Mouse (Mus musculus): Measurements from ENCODE around the gene Adora3.
"Not testable (repeated sequence)": the region's sequence is repeated elsewhere in the genome, so short reads cannot be mapped to it uniquely, and the experiment has no call there.

The Adora3 gene

DNA sequence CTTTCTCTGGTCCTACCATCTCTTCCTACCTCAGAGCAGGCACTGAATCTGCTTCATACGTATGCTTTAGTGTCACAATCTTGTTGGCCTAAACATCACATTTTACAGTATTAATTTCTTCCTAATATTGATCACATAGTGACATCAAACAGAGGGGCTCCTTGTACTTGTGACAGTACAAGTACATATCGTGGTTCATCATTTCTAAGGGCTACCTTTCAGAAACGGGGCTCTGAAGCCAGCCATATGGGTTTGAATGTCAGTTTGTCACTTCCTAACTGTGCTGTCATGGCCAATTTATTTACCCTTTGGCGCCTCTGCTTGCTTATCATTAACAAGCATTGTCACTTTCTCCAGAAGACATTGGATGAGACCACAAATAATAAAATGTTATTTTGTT, 30.8 kb downstream of the Adora3 start:
- no peak for DNase-seq (ENCODE audit: low spot score)

DNA sequence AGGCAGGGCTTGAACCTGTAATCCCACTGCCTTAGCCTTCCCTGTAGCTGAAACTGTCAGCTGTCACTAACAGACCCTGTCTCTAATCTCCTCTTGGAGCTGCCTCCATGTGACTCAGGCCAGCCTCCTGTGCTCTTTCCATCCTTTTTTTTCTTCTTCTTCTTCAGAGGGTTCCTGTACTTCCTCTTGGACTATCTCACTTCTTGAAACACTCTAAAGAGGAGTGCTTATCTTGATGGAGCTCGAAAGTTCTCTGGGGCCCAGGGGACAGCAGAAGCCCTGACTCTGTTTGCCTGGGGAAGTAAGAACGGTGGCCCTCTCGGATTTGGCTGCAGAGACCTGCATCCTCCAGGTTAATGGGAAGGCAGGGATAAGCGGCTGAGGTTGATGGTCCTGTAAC, 33.6 kb downstream of the Adora3 start:
- no peak for DNase-seq (ENCODE audit: low spot score)

DNA sequence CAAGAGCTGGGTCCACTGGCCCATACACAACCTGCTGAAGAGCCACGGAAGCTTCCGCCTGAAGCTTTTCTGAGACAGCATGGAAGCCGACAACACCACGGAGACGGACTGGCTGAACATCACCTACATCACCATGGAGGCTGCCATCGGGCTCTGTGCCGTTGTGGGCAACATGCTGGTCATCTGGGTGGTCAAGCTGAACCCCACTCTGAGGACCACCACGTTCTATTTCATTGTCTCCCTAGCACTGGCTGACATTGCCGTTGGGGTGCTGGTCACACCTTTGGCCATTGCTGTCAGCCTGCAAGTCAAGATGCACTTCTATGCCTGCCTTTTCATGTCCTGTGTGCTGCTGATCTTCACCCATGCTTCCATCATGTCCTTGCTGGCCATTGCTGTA, 34.1 kb downstream of the Adora3 start:
- no peak for DNase-seq (ENCODE audit: low spot score)

DNA sequence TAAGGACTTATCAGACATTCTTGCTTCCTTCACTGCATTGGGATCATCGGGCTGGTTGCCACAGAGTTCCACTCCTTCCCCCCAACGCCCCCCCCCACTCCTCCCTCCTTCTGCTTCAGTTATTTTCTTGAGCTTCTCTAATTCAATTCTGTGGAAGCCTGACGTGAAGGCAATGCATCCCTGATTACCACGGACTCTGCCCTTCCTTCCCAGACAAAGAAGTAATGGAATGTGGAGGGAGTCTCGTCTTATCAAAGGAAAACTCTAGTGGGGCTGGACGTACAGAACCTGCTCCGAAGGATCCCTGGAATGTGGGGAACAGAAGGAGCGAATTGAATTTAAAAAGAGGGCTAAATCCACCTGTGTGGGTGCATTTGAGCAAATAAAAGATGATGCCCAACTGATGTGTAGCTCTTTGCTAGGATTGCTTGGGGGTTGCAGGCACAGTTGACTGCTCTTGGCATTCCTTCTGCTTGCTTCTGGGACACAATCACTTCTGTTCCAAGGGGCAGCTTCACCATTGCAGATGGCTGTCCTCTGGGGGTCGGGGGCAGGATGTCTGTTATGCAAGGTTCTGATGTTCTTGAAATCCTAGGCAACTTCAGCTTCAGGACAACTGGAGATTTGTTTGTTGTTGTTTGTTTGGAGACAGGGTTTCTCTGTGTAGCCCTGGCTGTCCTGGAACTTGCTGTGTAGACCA, 37.4 kb downstream of the Adora3 start:
- DNase-seq (ENCODE audit: low spot score) = no peak

DNA sequence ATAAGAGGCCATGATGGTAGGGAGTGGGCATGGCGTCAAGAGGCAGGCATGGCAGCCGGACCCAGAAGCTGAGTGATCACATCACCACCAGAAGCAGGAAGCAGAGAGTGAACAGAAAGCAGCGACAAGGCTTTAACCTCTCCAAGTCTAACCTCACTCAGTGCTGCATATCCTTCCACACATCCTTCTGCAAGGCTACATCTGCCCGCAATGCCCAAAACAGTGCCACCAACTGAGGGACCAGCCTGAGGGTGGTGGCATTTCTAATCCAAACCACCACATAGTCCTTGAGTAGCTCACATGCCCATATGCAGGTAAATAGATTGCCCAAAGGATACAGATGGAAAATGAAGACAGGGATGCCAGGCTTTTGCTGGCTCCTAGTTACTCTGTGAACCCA, 38.3 kb downstream of the Adora3 start:
- DNase-seq (ENCODE audit: low spot score) = no peak

DNA sequence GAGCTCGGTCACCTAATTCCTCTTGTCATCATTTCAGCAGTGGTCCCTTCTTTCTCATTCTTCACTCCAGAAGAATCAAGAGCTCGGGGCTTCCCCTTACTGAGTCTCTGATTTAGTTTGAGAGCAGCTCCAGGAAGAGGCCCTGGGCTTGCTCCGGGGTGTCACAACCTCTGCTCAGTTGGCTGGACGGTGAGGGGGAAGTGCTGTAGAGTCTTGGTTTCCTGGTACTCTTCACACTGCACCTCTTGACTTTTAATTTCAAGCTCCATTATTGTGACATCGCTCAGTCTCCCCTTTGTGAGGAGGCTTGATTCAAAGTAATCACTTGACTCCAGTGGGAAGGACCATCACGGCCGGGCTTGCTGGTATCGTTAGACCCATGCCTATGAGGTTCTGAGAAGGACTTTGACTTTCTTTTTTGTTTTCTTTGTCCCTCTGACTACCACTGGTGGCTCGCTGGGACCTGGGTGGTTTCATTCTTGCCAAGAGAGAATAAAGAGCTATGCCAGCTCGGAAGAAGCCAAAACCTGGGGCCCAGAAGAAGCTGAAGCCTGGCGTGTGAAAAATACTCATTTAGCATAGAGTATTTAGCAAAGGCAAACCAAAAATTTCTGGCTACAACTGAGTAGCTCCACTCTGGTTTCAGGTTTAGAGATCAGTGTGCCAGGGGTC, 40.0 kb downstream of the Adora3 start:
- DNase-seq (ENCODE audit: low spot score) = no peak

DNA sequence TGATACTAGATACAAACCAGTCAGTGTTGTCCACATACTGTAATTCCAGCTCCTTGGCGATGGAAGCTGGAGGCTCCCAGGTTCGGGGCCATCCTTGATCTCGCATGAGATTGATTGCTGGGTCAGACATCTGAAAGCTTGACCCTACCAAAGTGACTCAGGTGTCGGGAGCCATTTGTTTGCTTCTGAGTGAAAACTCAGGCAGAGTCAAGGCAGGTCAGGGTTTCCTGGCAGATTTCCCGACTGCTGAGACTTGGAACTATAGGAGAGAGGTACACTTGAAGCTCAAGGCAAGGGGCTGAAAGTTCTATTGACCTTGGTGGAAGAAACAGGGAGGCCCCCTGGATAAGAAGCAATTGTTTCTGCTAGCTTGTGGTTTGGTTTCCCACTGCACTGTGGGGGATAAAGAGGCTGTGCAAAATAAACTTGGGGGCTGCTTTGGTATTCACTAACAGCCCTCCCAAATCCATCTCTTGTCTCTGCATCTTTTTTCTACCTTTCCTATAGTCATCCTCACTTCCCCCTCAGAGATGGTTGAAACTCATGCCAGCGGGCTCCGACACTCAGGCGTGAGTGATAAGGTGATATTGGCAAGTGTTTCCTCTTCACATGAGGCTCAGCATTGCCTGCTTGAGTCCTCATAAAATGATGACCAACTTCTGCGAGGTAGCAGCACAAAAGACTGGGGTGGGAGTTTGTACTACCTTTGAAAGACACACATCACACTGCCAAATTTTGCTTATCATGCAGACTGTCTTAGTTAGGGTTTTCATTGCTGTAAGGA, 41.6 kb downstream of the Adora3 start:
- no peak for DNase-seq (ENCODE audit: low spot score)

DNA sequence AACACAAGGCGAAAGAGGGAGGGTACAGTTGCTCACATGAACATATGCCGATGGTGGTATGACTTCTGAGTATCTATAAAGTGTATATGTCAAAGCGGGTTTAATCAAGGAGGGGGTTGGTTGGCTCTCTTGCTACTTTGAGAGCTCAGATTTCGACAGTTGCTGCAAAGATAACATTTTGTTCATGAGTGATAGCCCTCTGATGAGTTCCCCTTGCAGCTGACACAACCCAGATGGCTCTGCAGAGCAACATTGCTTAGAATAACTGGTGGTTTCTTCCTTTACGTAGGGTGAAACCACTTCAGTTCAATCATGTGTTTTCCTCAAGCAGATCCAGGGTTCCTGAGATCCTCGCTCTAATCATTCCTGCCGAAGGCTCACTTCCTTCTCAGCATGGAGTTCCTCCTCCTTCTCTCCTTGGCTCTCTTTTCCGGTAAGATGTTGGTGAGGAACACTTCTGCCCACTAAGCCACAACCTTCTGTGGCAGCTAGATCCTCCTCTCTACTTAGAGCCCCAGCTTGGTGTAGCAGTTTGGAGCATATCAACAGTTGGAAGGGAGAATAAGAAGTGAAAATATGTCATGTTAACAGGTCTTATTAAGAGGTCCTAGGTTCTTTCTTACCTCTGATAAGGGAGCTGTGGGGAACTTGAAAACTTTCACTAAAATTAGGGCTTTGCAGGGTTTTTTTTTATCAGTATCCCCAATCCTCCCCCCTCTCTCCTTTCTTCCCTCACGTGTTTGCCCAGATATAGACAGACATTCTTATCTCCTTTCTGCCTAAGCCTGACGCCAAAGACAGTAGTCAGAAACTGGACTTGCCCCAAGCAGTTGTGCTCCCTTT, 43.4 kb downstream of the Adora3 start:
- DNase-seq (ENCODE audit: low spot score) = no peak

DNA sequence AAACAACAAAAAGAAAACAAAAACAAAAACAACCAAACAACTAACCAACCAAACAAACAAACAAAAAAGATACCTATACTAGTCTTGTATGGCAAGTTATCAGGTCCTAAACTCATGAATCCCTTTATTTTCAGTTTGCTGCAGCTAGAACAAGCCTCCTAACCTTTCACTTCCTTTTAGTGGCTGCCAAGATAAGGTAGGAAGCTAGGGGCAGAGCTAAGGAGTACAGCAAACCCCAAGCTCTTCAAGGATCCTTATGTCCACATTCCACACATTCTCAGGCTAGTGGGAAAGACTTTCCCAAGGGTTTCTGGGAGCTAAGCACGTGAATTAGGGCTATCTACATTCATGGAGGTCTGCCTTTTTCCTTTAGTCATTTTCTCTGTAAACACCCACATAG, 44.6 kb downstream of the Adora3 start:
- DNase-seq (ENCODE audit: low spot score) = no peak

DNA sequence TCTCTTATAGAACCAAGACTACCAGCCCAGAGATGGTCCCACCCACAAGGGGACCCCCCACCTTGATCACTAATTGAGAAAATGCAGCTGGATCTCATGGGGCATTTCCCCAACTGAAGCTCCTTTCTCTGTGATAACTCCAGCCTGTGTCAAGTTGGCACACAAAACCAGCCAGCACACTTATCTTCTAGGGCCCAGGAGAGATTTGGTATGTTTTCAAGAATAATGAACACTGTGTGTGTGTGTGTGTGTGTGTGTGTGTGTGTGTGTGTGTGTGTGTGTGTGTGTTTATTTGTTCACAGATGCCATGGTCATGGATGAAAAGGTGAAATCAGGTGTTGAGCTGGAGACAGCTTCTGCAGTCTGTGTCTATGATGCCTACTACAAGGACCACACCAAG, 45.8 kb downstream of the Adora3 start:
- DNase-seq (ENCODE audit: low spot score) = not testable (repeated sequence)

DNA sequence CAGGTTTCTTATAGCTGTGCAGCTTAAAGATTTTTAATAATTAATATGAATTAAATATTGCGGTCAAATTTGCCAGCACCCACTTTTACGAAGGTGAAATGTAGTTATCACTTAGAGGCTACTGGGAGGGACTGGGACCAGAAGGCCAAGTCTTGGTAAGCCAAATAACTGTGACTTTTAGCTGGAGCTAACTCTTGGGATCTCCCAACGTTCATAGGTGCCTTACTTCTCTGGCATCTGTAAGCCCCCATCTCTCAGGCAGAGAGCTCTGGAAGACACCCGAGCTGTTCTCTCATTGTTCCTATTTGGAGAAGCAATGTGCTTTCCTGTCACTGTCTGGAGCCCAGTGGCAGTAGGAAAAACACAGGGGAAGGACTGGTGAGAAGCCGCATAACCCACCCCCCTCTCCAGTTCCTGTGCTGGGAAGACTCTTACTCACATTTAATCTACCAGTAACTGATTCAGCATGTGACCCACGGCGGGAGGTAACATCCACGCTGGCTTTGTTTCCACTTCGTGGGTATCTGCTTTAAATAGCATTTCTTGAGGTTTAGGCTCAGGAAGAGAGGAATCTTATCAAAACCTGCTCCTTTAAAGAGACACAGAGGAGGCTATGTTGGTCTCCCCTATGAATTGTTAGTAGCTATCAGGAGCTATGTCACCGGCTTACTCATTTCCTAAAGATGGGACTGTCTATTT, 47.1 kb downstream of the Adora3 start:
- DNase-seq (ENCODE audit: low spot score) = no peak

DNA sequence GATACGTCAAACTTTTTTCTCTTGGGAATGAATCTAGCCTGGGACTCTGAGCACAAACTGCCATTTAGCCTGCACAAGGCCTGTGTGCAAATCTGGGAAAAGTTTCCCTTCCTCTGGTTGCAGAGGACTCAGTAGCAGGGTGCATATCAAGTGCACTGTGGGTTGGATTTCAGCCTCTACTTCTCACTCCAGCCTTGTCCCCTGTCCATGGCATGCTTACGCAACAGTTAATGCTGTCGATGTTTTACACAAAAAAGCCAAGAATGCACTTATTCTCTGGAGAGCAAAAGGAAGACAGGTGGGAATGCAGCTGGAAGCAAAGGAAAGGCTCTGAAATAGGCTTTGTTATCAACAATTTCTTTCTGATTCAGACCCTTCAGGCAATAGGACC, 47.7 kb downstream of the Adora3 start:
- no peak for DNase-seq (ENCODE audit: low spot score)

DNA sequence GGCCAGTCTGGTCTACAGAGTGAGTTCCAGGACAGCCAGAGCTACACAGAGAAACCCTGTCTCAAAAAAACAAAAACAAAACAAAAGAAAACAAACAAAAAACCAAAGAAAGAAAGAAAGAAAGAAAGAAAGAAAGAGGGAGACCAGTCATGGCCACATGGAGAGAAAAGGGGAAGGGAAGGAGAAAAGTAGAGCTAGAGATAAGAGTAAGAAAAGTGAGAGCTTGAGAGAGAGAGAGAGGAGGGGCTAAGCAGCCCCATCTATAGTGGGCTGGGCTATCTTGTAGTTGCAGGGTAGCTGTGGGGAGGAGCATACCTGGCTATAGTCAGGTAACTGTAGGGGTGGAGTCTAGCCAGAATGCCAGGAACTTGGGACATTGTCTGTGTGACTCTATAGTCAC, 50.1 kb downstream of the Adora3 start:
- DNase-seq (ENCODE audit: low spot score) = not testable (repeated sequence)

DNA sequence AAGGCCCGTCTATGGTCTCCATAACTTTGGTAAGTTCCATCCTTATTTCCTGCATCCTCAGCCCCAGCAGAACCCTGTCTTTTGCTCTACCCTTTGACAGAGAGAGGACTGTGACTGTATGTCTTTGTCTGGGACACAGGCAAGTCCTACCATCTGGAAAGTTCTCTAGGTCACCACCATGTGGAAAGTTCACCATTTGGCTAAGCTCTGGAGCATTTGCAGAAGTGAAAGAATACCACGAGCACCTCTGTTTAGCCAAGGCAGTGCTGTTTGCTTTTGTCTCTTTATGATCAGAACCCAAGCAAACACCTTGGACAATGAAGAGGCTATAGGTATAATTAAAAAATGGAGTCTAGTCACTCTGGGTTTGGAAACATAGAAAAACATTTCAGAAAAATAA, 51.3 kb downstream of the Adora3 start:
- no peak for DNase-seq (ENCODE audit: low spot score)

DNA sequence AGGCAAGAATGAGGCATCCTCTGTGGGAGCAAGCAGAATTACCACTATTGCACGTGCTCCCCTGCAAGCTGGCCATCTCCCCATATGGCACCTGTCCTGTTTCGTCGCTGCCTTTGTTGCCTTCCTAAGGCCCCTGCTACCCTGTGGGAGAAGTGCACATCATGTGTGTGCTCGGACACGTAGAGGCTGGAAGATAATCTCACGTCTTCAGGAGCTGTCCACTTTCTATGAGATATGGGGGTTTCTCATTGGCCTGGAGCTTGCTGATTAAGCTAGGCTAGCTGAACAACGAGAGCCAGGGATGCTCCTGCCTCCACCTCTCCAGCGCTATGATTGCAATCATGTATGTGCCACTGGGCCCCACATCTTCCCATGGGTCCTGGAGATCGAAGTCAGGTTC, 54.0 kb downstream of the Adora3 start:
- DNase-seq (ENCODE audit: low spot score) = no peak

DNA sequence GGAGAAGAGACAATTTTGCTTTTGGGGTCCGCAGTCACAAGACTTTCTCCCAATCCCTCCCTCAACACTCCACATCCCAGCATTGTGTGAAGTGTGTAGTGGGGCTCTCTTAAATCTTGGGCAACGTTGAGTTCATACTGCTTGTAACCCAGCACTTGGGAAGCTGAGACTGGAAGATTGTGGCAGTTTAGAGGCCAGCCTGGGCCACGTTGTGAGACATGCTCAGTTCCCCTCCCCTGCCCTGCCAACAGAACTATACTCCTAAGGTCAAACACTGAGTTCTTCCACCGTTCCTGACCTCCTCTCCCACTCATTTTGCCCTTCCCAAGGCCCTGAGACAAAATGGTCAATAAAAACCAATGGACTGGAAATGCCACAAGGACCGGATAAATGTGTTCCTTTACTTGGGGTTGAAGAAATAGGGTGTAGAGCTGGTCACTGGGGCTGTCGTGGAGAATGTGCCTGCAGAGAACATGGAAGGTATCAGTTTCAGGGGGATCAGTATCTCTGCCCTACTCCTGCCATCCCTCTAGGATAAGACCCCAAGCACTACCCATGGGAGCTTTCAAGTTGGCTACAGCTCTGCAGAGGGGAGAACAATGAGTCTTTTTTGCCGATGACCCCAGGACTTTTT, 57.0 kb downstream of the Adora3 start:
- no peak for DNase-seq (ENCODE audit: low spot score)

DNA sequence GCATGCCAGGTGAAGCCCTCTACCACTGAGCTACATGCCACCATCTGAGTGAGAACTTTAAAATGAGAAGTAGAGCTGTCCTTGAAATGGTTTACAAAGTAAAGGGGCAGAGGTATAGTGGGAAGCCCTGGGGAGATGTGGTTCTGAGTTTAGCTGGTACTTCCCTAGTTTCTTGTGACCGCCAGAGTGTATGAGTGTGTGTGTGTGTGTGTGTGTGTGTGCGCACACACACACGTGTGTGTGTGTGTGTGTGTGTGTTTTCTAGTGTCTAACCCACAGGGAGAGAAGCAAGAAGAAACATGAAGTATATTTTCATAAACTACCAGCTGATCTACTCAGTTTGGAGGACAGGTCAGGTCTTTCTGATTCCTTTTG, 57.5 kb downstream of the Adora3 start:
- DNase-seq (ENCODE audit: low spot score) = no peak

DNA sequence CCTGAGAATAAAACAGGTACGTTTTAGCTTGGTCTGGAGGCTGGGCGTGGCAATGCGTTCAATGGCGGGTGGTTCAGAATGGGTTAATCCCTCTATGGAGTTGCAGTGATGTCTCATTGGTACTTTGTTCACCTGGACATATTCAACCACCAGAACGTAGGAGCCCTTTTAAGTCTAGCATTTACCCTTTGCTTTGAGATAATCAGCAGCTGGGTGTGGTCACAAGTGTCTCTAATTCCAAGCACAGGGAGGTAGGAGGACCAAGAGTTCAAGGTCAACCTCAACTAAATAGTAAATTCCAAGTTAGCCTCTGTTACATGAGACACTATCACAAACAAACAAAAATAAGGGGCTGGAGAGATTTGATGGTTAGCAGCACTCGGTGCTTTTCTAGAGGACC, 58.1 kb downstream of the Adora3 start:
- no peak for DNase-seq (ENCODE audit: low spot score)

DNA sequence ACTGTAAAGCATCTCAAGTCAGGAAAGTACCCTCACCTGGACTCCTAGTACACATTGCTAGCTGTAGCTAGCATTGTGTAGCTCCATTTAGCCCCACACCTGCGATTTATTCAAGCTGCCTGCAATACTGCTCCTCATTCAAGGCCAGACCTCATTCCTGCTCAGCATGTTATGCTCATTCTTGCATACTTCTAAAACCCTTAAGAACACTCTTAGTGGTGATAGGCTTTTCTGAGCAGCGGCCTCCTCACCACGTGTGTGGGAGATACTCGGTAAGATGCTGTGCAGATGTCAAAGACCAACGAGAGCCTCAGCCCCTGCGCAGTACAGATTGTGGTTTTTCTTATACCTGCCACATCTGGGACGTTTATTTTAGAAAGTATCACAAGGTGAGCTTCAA, 59.2 kb downstream of the Adora3 start:
- no peak for DNase-seq (ENCODE audit: low spot score)

DNA sequence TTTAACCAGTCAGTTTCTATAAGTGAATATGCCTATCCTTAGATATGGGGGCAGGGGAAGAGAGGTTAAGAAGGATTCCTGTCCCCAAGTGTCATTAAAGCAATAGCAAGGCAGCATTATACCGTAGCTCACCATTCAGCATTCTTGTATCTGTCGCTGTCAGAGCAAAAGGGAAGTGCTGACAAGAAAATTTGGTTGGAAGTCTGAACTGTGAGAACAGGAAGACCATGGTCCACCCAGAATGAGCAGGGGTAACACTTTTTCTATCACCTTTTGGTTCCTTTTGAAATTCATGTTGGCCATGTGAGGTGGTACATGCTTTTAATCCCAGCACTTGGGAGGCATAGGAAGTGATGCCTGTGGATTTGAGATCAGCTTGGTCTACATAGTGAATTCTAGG, 60.4 kb downstream of the Adora3 start:
- no peak for DNase-seq (ENCODE audit: low spot score)
